ENCODE assay signal across 10 mouse cellular contexts in genomic region chr4:32862751-32863446, GRCm38 (mm10).
DNase-seq lines count a peak whose midpoint lies in the region; ATAC-seq lines count a peak whose summit lies in the region.
"Had no signal": no experiment of that assay in that cellular context is flagged by ENCODE, and none has a peak within 500 bp of the region (broad histone marks: within the 10 kb centered on the region; RNA-seq: fewer than 3 reads in every experiment).

No protein-coding gene starts in this region.

- no peak for DNase-seq in heart, adult 8-10 months (ENCODE audit: low spot score)
- DNase-seq in left cerebral cortex, adult 8-10 months (ENCODE audit: low spot score in 2 of 2) = no peak
- DNase-seq in yolk sac, embryonic 10.5 days (ENCODE audit: low spot score) = no peak
- no peak for DNase-seq in adipocyte (ENCODE audit: low spot score)
- DNase-seq: adrenal gland, postnatal 25 days had no signal

- H3K4me1 ChIP-seq in heart, embryonic 14.5 days (ENCODE audit: control insufficient read depth in 2 of 2, insufficient read depth in 2 of 2, low read length in 2 of 2) = peaks cover 11 to 15% of the 10 kb centered on the region in 2 experiments
- peaks cover 51% of the 10 kb centered on the region for H3K4me1 ChIP-seq in hindbrain, embryonic 12.5 days
- peaks cover 53% of the 10 kb centered on the region for H3K4me1 ChIP-seq in midbrain, embryonic 12.5 days

- H3K4me2 ChIP-seq in heart, embryonic 14.5 days (ENCODE audit: low read length) = peak overlapping the region; percentile 35; the same call in 1 of the 2 replicates
- peak overlapping the region; percentile 59 for H3K4me2 ChIP-seq in hindbrain, embryonic 12.5 days (replicated peaks)
- H3K4me2 ChIP-seq in midbrain, embryonic 12.5 days (replicated peaks) = peak overlapping the region; percentile 52

- H3K4me3 ChIP-seq in heart, embryonic 14.5 days (ENCODE audit: control insufficient read depth in 1 of 2, insufficient read depth in 1 of 2, low read depth in 1 of 2, low read length in 2 of 2) = no peak overlapping the region
- peak overlapping the region; percentile 31 for H3K4me3 ChIP-seq in hindbrain, embryonic 12.5 days
- no peak overlapping the region for H3K4me3 ChIP-seq in midbrain, embryonic 12.5 days
- H3K4me3 ChIP-seq: limb, embryonic 15.5 days had no signal

- ATAC-seq in heart, embryonic 14.5 days (ENCODE audit: insufficient number of reproducible peaks, insufficient read depth, low FRiP score, low read depth) = no peak
- ATAC-seq in common myeloid progenitor, adult 5-6 weeks (replicated peaks; ENCODE audit: low read depth, poor library complexity, severe bottlenecking) = peak; percentile 5; the same call in 1 of the 2 replicates
- ATAC-seq in hindbrain, embryonic 12.5 days (ENCODE audit: low FRiP score) = no peak
- 0 out of 2 replicates have a peak, but pooled peaks have one; percentile 14 for ATAC-seq in midbrain, embryonic 12.5 days (ENCODE audit: low FRiP score, low read depth)

- no peaks in the 10 kb centered on the region for H3K9me3 ChIP-seq in heart, embryonic 14.5 days (ENCODE audit: control insufficient read depth, low read length)
- no peaks in the 10 kb centered on the region for H3K9me3 ChIP-seq in hindbrain, embryonic 12.5 days (replicated peaks)
- no peaks in the 10 kb centered on the region for H3K9me3 ChIP-seq in midbrain, embryonic 12.5 days
- H3K9me3 ChIP-seq: limb, embryonic 15.5 days had no signal

- no peaks in the 10 kb centered on the region for H3K36me3 ChIP-seq in heart, embryonic 14.5 days (ENCODE audit: control insufficient read depth, insufficient read depth, low read length)
- no peaks in the 10 kb centered on the region for H3K36me3 ChIP-seq in hindbrain, embryonic 12.5 days
- 0 out of 2 replicates have a peak, but pooled peaks cover 9% of the 10 kb centered on the region for H3K36me3 ChIP-seq in midbrain, embryonic 12.5 days
- H3K36me3 ChIP-seq: limb, embryonic 15.5 days had no signal

- H3K27ac ChIP-seq in heart, embryonic 14.5 days (replicated peaks in 1 of 2; ENCODE audit: control insufficient read depth in 1 of 2, insufficient read depth in 1 of 2, low read depth in 2 of 2, low read length in 2 of 2) = no peak overlapping the region
- H3K27ac ChIP-seq in hindbrain, embryonic 12.5 days = peak overlapping the region; percentile 72
- H3K27ac ChIP-seq in midbrain, embryonic 12.5 days (replicated peaks) = peak overlapping the region; percentile 61; the same call in 1 of the 2 replicates
- H3K27ac ChIP-seq: limb, embryonic 15.5 days had no signal

- H3K27me3 ChIP-seq in heart, embryonic 14.5 days (ENCODE audit: control insufficient read depth, insufficient read depth, low read length) = no peaks in the 10 kb centered on the region; the same call in 1 of the 2 replicates
- H3K27me3 ChIP-seq in hindbrain, embryonic 12.5 days = no peaks in the 10 kb centered on the region
- no peaks in the 10 kb centered on the region for H3K27me3 ChIP-seq in midbrain, embryonic 12.5 days
- H3K27me3 ChIP-seq: limb, embryonic 15.5 days had no signal

- H3K9ac ChIP-seq in heart, embryonic 14.5 days (ENCODE audit: low read length) = no peak overlapping the region
- peak overlapping the region; percentile 27; the same call in 1 of the 2 replicates for H3K9ac ChIP-seq in hindbrain, embryonic 12.5 days
- H3K9ac ChIP-seq in midbrain, embryonic 12.5 days (replicated peaks) = 0 out of 2 replicates have a peak overlapping the region, but pooled peaks have one; percentile 7
- H3K9ac ChIP-seq: limb, embryonic 15.5 days had no signal

- 50% methylated on average over 15 of the region's 15 CpGs for WGBS in heart, embryonic 14.5 days
- WGBS in hindbrain, embryonic 12.5 days = 22% methylated on average over 15 of the region's 15 CpGs
- 45% methylated on average over 15 of the region's 15 CpGs for WGBS in midbrain, embryonic 12.5 days

Comparison
In these comparisons a context has a peak if more than half of its experiments do, and no peak if none do; other contexts are left out.
1. ATAC-seq: peak in common myeloid progenitor, adult 5-6 weeks (single experiment) and midbrain, embryonic 12.5 days (single experiment); none in heart, embryonic 14.5 days (single experiment) and hindbrain, embryonic 12.5 days (single experiment).
2. H3K27ac ChIP-seq: peak in hindbrain, embryonic 12.5 days (single experiment) and midbrain, embryonic 12.5 days (single experiment); none in heart, embryonic 14.5 days (0 of 2).
3. Peak in every context shown above with its lines, with median percentiles within 50 percentile points of each other: H3K4me2 ChIP-seq.